Mouse (Mus musculus): ENCODE results near the gene Epp13.
A peak's percentile ranks its signal among the peaks of the same experiment; 100 is the strongest.
"Not testable (repeated sequence)": the region's sequence is repeated elsewhere in the genome, so short reads cannot be mapped to it uniquely, and the experiment has no call there.

Epp13 gene

DNA sequence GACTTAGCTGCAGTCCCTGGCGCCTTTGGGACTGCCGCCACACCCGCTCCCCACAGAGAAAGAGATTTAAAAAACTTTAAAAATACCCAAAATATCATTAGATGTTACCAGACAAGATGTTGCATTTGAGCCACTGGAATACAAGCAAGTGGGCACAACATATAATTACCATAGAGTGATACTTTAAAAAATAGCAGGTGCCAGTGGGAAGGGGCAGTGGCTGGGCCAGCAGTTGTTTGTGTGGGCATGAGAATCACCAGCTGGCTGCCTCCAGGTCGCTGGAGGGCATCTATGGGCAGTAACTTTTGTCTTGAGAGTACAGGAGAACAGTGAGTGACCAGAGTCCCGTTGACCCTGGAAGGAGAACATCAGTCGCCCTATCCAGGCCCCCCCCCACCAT, at the start of gene Epp13:
Epp13 (plus strand) TSS at position 301 of the 400 bp plus-strand sequence.
- DNase-seq, result no peak

- no peak for DNase-seq
Measured at GRCm38 (mm10) chr7:6204200-6204599, 48.3 kb upstream of the Epp13 start.

DNA sequence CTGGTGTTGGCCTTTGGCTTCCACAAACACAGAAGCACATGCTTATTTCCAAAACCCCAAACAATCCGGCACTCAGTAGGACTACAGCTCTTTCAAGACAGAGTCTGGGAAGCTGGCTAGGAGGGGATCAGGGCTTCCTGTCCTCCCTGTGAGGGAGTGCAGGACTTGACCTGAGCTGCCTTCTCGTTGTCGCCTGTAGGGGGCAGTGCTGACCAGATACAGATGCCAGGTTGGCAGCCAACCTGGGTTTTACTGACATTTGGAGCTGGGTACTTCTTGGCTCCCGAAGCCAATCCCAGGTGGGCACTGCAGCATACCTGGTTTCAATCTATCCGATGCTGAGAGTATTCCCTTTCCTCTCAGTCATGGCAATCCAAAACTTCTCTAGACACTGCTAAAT, 39.4 kb upstream of the Epp13 start:
- peak; percentile 50 to 69 for DNase-seq

DNA sequence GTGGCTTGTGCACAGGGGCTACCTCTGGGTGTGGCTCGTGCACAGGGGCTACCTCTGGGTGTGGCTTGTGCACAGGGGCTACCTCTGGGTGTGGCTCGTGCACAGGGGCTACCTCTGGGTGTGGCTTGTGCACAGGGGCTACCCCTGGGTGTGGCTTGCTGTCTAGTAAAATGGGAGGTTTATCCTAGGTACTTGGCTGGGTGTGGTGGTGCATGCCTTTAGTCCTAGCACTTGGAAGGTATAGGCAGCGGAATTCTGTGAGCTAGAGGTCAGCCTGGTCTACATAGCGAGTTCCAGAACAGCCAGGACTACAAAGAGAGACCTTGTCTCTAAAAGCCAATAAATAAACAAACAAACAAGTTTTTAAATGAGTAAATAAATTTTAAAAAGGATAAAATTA, 37.8 kb upstream of the Epp13 start:
- not testable (repeated sequence) for DNase-seq

DNA sequence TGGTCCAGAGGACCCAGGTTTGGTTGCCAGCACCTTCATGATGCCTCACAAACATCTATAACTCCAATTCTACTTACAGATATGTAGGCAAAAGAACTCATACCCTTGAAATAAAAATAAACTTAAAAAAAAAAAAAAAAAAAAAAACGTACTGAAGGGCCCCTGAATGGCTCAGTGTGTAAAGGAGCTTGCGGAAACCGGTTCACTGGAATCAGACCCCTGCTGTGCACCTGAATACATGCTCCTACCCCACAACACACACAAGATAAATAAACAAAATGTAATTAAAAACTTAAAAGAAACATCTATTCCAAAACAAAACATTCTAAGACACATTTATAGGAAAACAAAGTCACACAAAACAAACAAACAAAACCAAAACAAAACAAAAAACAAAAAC, 32.4 kb upstream of the Epp13 start:
- no peak for DNase-seq

DNA sequence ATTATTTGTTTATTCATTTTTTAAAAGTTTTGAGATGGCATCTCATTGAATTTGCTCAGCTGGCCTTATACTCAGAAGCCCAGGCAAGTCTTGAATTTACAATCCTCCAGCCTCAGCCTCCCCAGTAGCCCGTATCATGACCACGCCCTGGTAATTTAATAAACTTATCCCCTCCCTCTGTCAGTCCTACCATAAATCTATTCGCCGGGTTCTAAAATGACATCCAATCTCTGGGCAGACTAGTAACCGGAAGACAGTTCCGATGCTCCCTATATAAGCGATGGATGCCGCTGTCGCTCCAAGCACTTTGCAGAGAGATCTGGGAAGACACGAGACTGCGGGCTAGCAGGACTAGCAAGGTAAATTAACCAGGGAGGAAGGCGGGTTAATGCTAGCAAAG, 30.5 kb upstream of the Epp13 start, which contains the start of gene Zscan5b:
Zscan5b (plus strand) TSS at position 301 of the 400 bp plus-strand sequence.
- DNase-seq, result no peak

DNA sequence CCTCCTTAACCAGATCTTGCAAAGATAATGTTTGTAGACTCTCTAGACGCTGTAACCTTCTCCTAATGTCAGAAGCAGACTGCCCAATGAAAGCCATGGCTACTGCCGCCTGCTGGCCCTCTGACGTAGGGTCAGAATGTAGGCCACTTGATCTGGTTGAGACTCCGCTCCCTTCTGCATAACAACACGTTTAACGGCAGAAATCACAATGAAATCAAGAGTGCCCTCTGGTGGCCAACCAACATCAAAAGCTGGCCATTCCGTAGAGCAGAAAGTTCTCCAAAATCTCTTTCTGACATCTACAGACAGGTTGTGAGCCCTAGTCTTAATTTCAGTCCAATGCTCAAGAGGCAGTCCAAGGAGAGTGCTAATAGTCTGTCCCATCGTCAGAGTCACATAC, 24.0 kb upstream of the Epp13 start:
- peak in 1 of 2 experiments; percentile 41 for DNase-seq

DNA sequence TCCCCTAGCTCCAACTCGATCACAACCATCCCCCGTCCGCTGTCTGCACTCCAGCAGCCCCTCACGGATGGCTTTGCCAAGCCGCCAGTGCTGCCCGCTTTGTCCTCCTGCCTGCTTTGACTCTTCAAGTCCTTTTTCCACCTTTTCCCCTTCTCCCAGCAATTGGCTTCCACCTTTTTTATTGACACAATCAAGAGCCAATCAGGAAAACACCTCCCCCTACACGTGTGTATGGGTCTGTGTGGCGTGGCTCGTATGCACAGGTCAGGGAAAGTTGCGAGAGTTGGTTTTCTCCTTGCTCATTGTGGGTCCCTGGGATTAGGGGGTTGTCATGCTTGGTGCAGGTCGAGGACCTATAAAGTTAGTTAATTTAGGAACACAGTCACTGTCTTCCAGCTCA, 12.7 kb upstream of the Epp13 start:
- DNase-seq, result no peak

GRCm38 (mm10) chr7:6240841-6241425, 11.6 kb upstream of the Epp13 start:
- DNase-seq, result peak; percentile 51 to 58

DNA sequence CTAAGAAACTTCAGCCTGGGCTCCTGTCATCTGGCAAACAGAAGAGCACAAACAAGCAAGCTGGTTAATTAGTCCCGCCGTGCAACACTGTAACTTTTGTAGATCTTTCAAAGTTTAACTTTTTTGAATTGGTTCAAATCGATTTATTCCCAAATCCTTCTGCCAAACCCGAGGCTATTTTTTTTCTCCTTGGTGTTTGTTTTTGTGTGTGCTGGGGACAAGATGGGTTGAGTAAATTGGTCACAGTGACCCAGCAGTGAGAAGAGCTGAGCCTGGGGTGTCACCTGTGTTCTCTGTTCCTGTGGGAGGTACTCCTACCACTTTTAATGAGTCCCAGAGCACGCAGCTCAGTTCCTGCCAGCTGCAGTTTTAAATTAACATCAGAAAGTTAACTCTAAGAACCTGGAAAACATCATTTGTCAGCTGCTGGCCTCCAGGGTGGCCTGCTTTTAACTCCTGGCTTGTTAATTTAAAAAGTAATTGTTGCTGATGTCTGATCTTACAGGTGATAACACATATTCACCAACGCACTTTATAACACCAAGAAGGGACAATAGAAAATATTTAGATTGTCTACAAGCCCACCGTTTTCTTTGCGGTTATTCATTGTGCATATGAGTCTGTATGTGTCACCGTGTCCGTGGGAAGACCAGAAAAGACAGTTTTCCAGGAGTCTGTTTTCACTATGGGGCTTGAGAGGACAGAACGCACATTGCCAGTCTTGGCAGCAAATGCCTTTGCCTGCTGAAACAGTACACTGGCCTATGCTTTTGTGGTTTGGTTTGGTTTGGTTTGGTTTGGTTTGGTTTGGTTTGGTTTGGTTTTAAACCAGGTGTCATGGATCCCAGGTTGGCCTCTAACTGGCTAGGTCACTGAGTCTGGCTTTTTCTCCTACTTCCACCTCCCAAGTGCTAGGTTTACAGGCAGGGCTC, 7.9 kb upstream of the Epp13 start:
- DNase-seq, result peak; percentile 14 to 49

- DNase-seq, result no peak
Measured at GRCm38 (mm10) chr7:6254451-6254850, 1.9 kb downstream of the Epp13 start.

DNA sequence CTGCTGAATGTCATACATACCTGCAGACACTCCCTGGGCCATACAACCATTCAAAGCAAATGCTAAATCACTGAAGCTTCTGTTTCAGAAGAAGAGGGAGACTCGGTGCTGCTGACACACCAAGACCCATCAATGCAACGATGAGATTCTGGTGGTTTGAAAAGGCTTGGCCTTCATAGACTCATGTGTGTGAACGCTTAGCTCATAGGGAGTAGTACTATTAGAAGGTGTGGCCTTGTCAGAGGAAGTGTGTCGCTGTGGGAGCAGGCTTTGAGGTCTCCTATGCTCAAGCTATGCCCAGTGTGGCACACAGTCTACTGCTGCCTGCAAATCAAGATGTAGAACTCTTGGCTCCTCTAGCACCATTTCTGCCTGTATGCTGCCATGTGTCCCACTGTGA, 4.9 kb downstream of the Epp13 start:
- DNase-seq, result no peak

DNA sequence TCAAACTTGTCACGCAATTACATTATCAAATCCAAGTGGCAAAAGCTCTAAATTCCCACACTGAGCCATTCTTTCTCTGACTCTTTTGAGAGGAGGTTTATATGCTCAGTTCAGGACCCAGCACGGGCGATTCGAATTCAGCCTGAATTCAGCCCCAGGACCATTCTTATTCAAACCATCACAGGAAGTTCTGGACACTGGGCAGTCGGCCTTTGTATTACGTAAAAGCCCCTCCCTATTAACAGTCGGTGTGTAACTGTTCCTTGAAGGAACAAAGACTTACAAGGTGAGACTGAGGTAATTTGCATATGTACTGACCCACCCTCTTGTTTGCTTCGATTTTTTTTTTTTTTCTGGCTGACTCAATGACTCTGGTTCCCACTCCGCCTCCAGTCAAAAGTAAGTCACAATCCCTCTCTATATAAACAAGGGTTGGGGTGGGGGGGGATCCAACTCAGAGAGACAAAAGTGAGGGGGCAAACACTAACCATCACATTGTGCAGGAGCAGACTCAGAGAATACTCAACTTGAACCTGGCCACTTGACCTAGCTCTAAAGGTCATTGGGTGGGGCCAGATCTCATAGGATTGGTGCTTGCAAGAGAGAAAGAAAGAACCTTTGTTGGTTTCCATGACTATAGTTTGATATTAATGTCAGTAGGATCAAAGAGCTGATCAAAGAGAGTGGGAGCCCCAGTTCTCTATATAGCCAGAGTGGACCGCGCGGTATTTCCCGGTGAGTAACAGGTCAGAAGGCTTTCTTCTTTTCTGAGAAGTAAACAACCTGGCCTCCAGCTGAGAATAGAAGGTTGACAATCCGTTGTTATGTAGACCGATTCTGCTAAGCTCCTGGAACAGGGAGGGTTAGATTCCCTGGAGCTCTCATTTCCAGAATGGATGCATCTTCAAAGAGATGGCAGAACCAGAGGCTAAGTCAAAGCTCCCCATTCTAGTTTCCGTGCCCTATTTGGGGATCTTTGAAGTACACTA, 6.0 kb downstream of the Epp13 start:
- no peak for DNase-seq

GRCm38 (mm10) chr7:6260004-6260403, 7.5 kb downstream of the Epp13 start:
- not testable (repeated sequence) for DNase-seq

DNA sequence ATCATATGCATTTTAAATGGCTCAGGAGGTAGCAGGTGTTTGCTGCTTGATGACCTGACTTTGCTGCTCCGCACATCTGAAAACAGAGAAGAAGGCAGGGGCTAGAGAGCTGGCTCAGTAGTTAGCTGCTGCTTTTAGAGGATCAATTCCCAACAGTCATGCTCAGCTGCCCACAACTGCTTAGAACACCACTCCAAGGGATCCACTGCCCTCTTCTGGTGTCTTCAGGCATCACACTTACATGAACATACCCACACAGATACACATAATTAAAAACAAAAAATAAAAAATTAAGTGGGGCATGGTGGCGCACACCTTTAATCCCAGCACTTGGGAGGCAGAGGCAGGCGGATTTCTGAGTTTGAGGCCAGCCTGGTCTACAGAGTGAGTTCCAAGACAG, 9.6 kb downstream of the Epp13 start:
- peak in 1 of 2 experiments; percentile 20 for DNase-seq

DNA sequence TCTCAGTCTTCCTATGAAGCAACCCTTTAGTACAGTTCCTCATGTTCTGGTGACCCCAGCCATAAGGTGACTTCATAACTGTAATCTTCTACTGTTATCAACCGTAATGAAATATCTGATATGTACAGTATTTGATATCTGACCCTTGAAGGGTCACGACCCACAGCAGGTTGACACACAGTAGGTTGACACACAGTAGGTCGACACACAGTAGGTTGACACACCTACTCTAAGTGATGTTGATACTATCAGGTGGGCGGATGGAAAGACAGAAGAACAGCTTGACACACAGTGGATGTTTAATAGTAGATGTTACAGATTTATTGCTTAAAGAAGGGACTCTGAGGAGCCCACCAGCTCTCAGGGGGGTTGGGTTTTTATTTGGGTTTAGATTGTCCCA, 10.5 kb downstream of the Epp13 start:
- no peak for DNase-seq

DNA sequence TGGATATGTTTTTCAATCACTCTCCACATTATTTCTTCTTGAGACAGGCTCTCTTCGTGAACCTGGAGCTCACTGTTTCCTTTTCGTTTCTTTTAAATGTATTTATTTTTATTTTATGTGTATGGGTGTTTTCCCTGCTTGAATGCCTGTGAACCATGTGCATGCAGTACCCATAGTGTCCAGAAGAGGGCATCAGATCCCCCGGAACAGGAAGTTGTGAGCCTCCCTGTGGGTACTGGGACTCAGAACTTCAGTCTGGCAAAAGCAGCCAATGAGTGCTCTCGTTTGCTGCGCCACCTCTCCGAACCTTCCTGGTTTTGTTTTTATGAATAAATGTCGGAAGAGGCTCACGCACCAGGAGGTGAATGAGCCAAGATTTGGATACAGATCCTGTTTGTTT, 13.2 kb downstream of the Epp13 start:
- peak in 1 of 2 experiments; percentile 53 for DNase-seq

GRCm38 (mm10) chr7:6277906-6278305, 25.4 kb downstream of the Epp13 start:
- no peak for DNase-seq

DNA sequence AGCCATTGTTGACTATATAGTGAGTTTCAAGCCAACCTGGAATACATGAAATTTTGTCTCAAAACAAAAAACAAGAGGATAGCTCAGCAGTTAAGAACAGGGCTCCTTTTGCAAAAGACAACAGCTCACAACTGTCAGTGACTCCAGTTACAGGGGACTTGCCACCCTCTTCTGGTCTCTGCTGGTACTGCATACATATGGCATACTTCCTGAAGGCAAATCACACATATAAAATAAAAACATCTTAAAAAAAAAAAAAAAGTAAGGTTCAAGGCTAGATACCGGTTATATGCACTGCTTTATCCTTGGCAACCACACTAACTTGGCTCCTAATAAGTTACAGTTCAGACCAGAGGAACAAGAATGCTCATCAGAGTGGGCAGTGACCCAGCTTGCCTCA, 30.2 kb downstream of the Epp13 start:
- peak; percentile 69 to 90 for DNase-seq

DNA sequence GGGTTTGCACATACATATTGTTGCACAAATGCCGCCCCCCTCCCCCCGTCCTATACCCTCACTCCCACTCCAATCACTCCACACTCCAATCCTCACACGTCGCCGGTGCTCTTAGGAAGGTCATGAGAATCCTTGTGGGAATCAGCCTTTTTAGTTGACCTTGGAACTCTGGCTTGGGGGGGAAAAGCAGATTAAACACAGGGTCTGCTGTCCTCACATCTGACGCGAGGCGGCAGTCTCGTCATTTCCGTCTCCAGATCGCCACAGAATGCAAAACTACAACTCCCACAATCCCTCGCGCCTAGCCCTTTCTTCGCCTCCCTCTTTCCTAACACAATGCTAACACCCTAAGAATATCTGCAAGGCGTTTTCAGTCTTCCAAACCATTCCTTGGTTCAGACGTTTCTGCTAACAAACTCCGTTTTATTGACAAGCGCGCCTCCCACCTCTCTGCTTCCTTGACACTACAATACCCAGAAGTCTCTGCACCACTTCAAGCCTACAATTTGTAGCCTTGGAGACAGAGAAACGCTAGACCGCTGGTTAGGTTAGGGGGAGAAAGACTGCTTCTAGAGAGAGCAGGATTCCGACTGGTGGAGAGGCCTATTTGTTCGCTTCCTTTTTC, 31.1 kb downstream of the Epp13 start:
- DNase-seq, result peak; percentile 85 to 86

DNA sequence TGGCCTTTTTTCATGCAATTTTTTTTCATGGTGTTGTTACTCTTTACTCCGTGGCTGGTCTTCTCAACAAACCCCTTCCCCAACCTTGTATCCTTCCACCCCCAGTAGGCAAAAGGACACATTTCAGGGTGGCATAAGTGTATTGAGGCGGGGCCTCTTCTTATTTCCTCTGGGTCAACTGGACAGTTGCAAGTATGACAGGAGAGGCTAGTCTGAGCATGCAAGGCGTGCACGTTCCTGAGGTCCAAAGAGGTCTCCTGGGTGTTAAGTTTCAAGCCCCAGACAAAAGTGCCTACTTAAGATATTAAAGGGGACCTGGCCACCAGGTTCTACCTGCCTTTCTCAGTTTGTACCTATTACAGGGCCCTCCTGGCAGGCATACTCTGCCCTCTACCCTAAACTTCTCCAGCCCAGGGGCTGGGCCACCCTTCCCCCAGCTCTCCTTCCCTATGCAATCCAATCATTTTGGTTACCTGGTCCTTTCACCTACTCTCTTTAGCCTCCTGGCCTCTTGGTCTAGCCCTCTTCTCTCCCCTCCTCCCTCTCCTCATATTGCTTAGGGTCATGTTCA, 32.0 kb downstream of the Epp13 start:
- no peak for DNase-seq

DNA sequence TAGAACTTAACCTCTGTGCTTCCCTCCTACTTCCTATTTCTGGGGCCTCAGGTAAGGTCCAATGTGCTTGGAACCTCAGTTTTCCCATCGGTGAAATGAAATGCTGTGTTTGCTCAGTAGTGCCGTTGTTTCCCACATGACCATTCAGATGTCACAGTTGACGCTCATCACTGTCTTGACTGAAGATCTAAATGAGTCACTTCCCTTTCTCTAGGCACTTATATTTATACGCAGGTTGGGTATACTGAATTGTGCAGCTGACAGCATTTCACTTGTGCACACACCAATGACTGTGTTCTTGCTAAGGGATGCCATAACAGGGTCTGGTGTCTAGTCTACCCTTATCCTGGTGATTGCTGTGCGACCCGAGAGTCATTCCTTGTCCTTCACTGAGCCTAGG, 32.9 kb downstream of the Epp13 start:
- no peak for DNase-seq
